Mouse (Mus musculus): Measurements from ENCODE around the gene Tha1. TPM values are rescaled to one million over a fixed set of nuclear protein-coding genes. Genes with fewer than 3 reads are reported as not detected.
A peak's percentile ranks its signal among the peaks of the same experiment; 100 is the strongest.
"Not testable (repeated sequence)": the region's sequence is repeated elsewhere in the genome, so short reads cannot be mapped to it uniquely, and the experiment has no call there.

Tha1 gene
- polyA plus RNA-seq, 1 experiment = 4.7 TPM

- H3K4me1 ChIP-seq (ENCODE audit: control insufficient read depth, insufficient read depth, insufficient read length, low read length) = no peaks in the 10 kb centered on the region; the same call in 1 of the 2 replicates
- no peak overlapping the region for H3K27ac ChIP-seq (replicated peaks; ENCODE audit: low read depth, low read length)
- H3K4me3 ChIP-seq (ENCODE audit: insufficient read depth, low read depth, low read length) = no peak overlapping the region
These were observed 26.6 kb downstream of the Tha1 start for GRCm38 (mm10) chr11:117846640-117847039.

- H3K4me1 ChIP-seq (ENCODE audit: control insufficient read depth, insufficient read depth, insufficient read length, low read length) = no peaks in the 10 kb centered on the region; the same call in 1 of the 2 replicates
- no peak overlapping the region for H3K27ac ChIP-seq (replicated peaks; ENCODE audit: low read depth, low read length)
- H3K4me3 ChIP-seq (ENCODE audit: insufficient read depth, low read depth, low read length) = no peak overlapping the region
These were observed 27.6 kb downstream of the Tha1 start for GRCm38 (mm10) chr11:117845651-117846050.

- Histone ChIP-seq H3K27ac (replicated peaks; ENCODE audit: low read depth, low read length) (no peak overlapping the region), H3K4me1 (ENCODE audit: control insufficient read depth, insufficient read depth, insufficient read length, low read length) (no peaks in the 10 kb centered on the region; the same call in 1 of the 2 replicates), H3K4me3 (ENCODE audit: insufficient read depth, low read depth, low read length) (no peak overlapping the region)
These were observed 28.3 kb downstream of the Tha1 start for GRCm38 (mm10) chr11:117844997-117845396.

GRCm38 (mm10) chr11:117843434-117843833, 29.8 kb downstream of the Tha1 start:
- no peaks in the 10 kb centered on the region; the same call in 1 of the 2 replicates for H3K4me1 ChIP-seq (ENCODE audit: control insufficient read depth, insufficient read depth, insufficient read length, low read length)

GRCm38 (mm10) chr11:117840910-117841309, 32.4 kb downstream of the Tha1 start:
- H3K4me1 ChIP-seq (ENCODE audit: control insufficient read depth, insufficient read depth, insufficient read length, low read length) = no peaks in the 10 kb centered on the region
- H3K27ac ChIP-seq (replicated peaks; ENCODE audit: low read depth, low read length) = no peak overlapping the region
- H3K4me3 ChIP-seq (ENCODE audit: insufficient read depth, low read depth, low read length) = no peak overlapping the region

More at GRCm38 (mm10) chr11:117843434-117843833, 29.8 kb downstream of the Tha1 start:
- Histone ChIP-seq H3K27ac (replicated peaks; ENCODE audit: low read depth, low read length) (no peak overlapping the region), H3K4me3 (ENCODE audit: insufficient read depth, low read depth, low read length) (no peak overlapping the region)

- Histone ChIP-seq H3K4me1 (ENCODE audit: control insufficient read depth, insufficient read depth, insufficient read length, low read length) (no peaks in the 10 kb centered on the region), H3K27ac (replicated peaks; ENCODE audit: low read depth, low read length) (no peak overlapping the region), H3K4me3 (ENCODE audit: insufficient read depth, low read depth, low read length) (no peak overlapping the region)
These were observed 34.3 kb downstream of the Tha1 start for GRCm38 (mm10) chr11:117839021-117839420.

- Histone ChIP-seq H3K4me3 (ENCODE audit: insufficient read depth, low read depth, low read length) (no peak overlapping the region), H3K27ac (replicated peaks; ENCODE audit: low read depth, low read length) (no peak overlapping the region), H3K4me1 (ENCODE audit: control insufficient read depth, insufficient read depth, insufficient read length, low read length) (no peaks in the 10 kb centered on the region)
These were observed 34.7 kb downstream of the Tha1 start for GRCm38 (mm10) chr11:117838572-117838971.

GRCm38 (mm10) chr11:117836306-117836705, 37.0 kb downstream of the Tha1 start:
- no peak overlapping the region for H3K27ac ChIP-seq (replicated peaks; ENCODE audit: low read depth, low read length)

GRCm38 (mm10) chr11:117834086-117834485, 39.2 kb downstream of the Tha1 start:
- H3K27ac ChIP-seq (replicated peaks; ENCODE audit: low read depth, low read length) = no peak overlapping the region

More at GRCm38 (mm10) chr11:117836306-117836705, 37.0 kb downstream of the Tha1 start:
- Histone ChIP-seq H3K4me3 (ENCODE audit: insufficient read depth, low read depth, low read length) (peak overlapping the region; percentile 44), H3K4me1 (ENCODE audit: control insufficient read depth, insufficient read depth, insufficient read length, low read length) (peaks cover 4% of the 10 kb centered on the region; the same call in 1 of the 2 replicates)

GRCm38 (mm10) chr11:117833509-117833908, 39.8 kb downstream of the Tha1 start:
- H3K4me3 ChIP-seq (ENCODE audit: insufficient read depth, low read depth, low read length); H3K27ac ChIP-seq (replicated peaks; ENCODE audit: low read depth, low read length): not testable (repeated sequence)
- peaks cover 21% of the 10 kb centered on the region for H3K4me1 ChIP-seq (ENCODE audit: control insufficient read depth, insufficient read depth, insufficient read length, low read length)

More at GRCm38 (mm10) chr11:117834086-117834485, 39.2 kb downstream of the Tha1 start:
- Histone ChIP-seq H3K4me3 (ENCODE audit: insufficient read depth, low read depth, low read length) (no peak overlapping the region), H3K4me1 (ENCODE audit: control insufficient read depth, insufficient read depth, insufficient read length, low read length) (peaks cover 17% of the 10 kb centered on the region)

GRCm38 (mm10) chr11:117832086-117832969, 41.0 kb downstream of the Tha1 start:
- Histone ChIP-seq H3K4me3 (ENCODE audit: insufficient read depth, low read depth, low read length) (peak overlapping the region; percentile 73), H3K4me1 (ENCODE audit: control insufficient read depth, insufficient read depth, insufficient read length, low read length) (peaks cover 28% of the 10 kb centered on the region), H3K27ac (replicated peaks; ENCODE audit: low read depth, low read length) (no peak overlapping the region)

- Histone ChIP-seq H3K4me3 (ENCODE audit: insufficient read depth, low read depth, low read length) (no peak overlapping the region), H3K27ac (replicated peaks; ENCODE audit: low read depth, low read length) (peak overlapping the region; percentile 62), H3K4me1 (ENCODE audit: control insufficient read depth, insufficient read depth, insufficient read length, low read length) (peaks cover 31% of the 10 kb centered on the region)
These were observed 42.9 kb downstream of the Tha1 start for GRCm38 (mm10) chr11:117830401-117830800.

GRCm38 (mm10) chr11:117829671-117830215, 43.5 kb downstream of the Tha1 start:
- Histone ChIP-seq H3K27ac (replicated peaks; ENCODE audit: low read depth, low read length) (peak overlapping the region; percentile 62), H3K4me1 (ENCODE audit: control insufficient read depth, insufficient read depth, insufficient read length, low read length) (peaks cover 31% of the 10 kb centered on the region)

GRCm38 (mm10) chr11:117828888-117829604, 44.2 kb downstream of the Tha1 start:
- Histone ChIP-seq H3K4me3 (ENCODE audit: insufficient read depth, low read depth, low read length) (no peak overlapping the region), H3K27ac (replicated peaks; ENCODE audit: low read depth, low read length) (peak overlapping the region; percentile 69), H3K4me1 (ENCODE audit: control insufficient read depth, insufficient read depth, insufficient read length, low read length) (peaks cover 31% of the 10 kb centered on the region)

More at GRCm38 (mm10) chr11:117829671-117830215, 43.5 kb downstream of the Tha1 start:
- H3K4me3 ChIP-seq (ENCODE audit: insufficient read depth, low read depth, low read length) = no peak overlapping the region

All from brown adipose tissue, adult 24 weeks (tissue).